Mouse (Mus musculus) c-Kit-negative CD71-positive TER-119-positive erythroid progenitor cells, embryonic 14.5 days (primary cell): ENCODE data around the gene Mgme1.

Experiments used
- DNase-seq: peaks from one replicate; pipeline ENCODE4 v3.0.0-alpha.2; 2013; ENCODE audit warnings: low read depth, low spot score

Mgme1 gene

GRCm38 (mm10) chr2:144264398-144265119 is 5.9 kb upstream of the Mgme1 start:
- no peak for DNase-seq

GRCm38 (mm10) chr2:144265120-144265488 is 5.4 kb upstream of the Mgme1 start:
- no peak for DNase-seq

GRCm38 (mm10) chr2:144265916-144266683 is 4.4 kb upstream of the Mgme1 start:
- DNase-seq, result no peak

- DNase-seq, result no peak
Measured at GRCm38 (mm10) chr2:144267004-144267730, 3.3 kb upstream of the Mgme1 start.

- DNase-seq, result no peak
Measured at GRCm38 (mm10) chr2:144267731-144268015, 2.8 kb upstream of the Mgme1 start.

GRCm38 (mm10) chr2:144268446-144269305 is 1.8 kb upstream of the Mgme1 start:
- DNase-seq, result no peak

- no peak for DNase-seq
Measured at GRCm38 (mm10) chr2:144269306-144269650, 1.2 kb upstream of the Mgme1 start.

- no peak for DNase-seq
Measured at GRCm38 (mm10) chr2:144269679-144270475, 586 bp upstream of the Mgme1 start.

- no peak for DNase-seq
Measured at GRCm38 (mm10) chr2:144272088-144272487, 1.6 kb downstream of the Mgme1 start.

- DNase-seq, result no peak
Measured at GRCm38 (mm10) chr2:144274741-144275140, 4.3 kb downstream of the Mgme1 start.

- no peak for DNase-seq
Measured at GRCm38 (mm10) chr2:144276885-144277284, 6.4 kb downstream of the Mgme1 start.

GRCm38 (mm10) chr2:144279742-144280141 is 9.3 kb downstream of the Mgme1 start:
- DNase-seq, result no peak

- no peak for DNase-seq
Measured at GRCm38 (mm10) chr2:144280568-144280967, 10.1 kb downstream of the Mgme1 start.

- DNase-seq, result no peak
Measured at GRCm38 (mm10) chr2:144281417-144281816, 11.0 kb downstream of the Mgme1 start.

- no peak for DNase-seq
Measured at GRCm38 (mm10) chr2:144290321-144290720, 19.9 kb downstream of the Mgme1 start.

- no peak for DNase-seq
Measured at GRCm38 (mm10) chr2:144291600-144292305, 21.3 kb downstream of the Mgme1 start.

- no peak for DNase-seq
Measured at GRCm38 (mm10) chr2:144295145-144295735, 24.8 kb downstream of the Mgme1 start.

GRCm38 (mm10) chr2:144299749-144300669 is 29.5 kb downstream of the Mgme1 start:
- no peak for DNase-seq

GRCm38 (mm10) chr2:144301101-144301500 is 30.6 kb downstream of the Mgme1 start:
- no peak for DNase-seq
